Mouse (Mus musculus) monocyte, adult 5-6 weeks (primary cell): ENCODE measurements around the gene Siah3. TPM values are rescaled to one million over a fixed set of nuclear protein-coding genes. Genes with fewer than 3 reads are reported as not detected.

Experiments used
- total RNA-seq: library from RNA; stranded (forward); fragments of 200-1000, 200-491, 200-594 nt; gene quantifications from 3 replicates; pipeline ENCODE4 v1.2.3, GENCODE M21; 2017

Siah3 gene
- total RNA-seq, 1 experiment from 2014 or later: not detected

Other genes starting within 250 kb of the Siah3 start
- not detected in 3 replicates for gene Cpb2, start 213.7 kb upstream of the Siah3 start, total RNA-seq
- gene Zc3h13, start 171.6 kb upstream of the Siah3 start, total RNA-seq: 24.7 to 48.8 TPM (median 34.9 TPM) in 3 replicates
- 4.4 TPM in 1 of 3 replicates, not detected in the others for gene Spert, start 137.1 kb downstream of the Siah3 start, total RNA-seq
- gene Erich6b, start 186.3 kb downstream of the Siah3 start, total RNA-seq: not detected in 3 replicates